Mouse (Mus musculus) midbrain, embryonic 13.5 days (tissue): ENCODE data around the gene Kansl2. TPM values are rescaled to one million over a fixed set of nuclear protein-coding genes. Genes with fewer than 3 reads are reported as not detected.
A peak's percentile ranks its signal among the peaks of the same experiment; 100 is the strongest.
"Not testable (repeated sequence)": the region's sequence is repeated elsewhere in the genome, so short reads cannot be mapped to it uniquely, and the experiment has no call there.

Experiments used
- ATAC-seq: fragments of 200-750 bp; cut with Nextera tagmentation; 2 replicates; pipeline ENCODE4 v1.8.0; 2017; ENCODE audit warnings: mild to moderate bottlenecking, moderate TSS enrichment, moderate library complexity
- H3K27ac ChIP-seq: fragments of 300-500 bp; sonication (generic); 2 replicates; pipeline ENCODE4 v1.5.1; 2015; ENCODE audit warnings: inconsistent platforms, mild to moderate bottlenecking, moderate library complexity
- H3K27me3 ChIP-seq: fragments of 300-500 bp; sonication (generic); 2 replicates; pipeline ENCODE4 v1.6.1; 2015; ENCODE audit warnings: mild to moderate bottlenecking, inconsistent platforms
- H3K36me3 ChIP-seq: fragments of 300-500 bp; sonication (generic); 2 replicates; pipeline ENCODE4 v1.6.1; 2015; ENCODE audit warnings: mild to moderate bottlenecking, inconsistent platforms
- H3K4me1 ChIP-seq: fragments of 300-500 bp; sonication (generic); replicated peaks from 2 replicates; pipeline ENCODE4 v1.6.1; 2015; ENCODE audit warnings: inconsistent platforms
- H3K4me2 ChIP-seq: fragments of 300-500 bp; sonication (generic); replicated peaks from 2 replicates; pipeline ENCODE4 v1.6.1; 2015; ENCODE audit warnings: moderate library complexity, mild to moderate bottlenecking, inconsistent platforms
- H3K4me3 ChIP-seq: fragments of 300-500 bp; sonication (generic); replicated peaks from 2 replicates; pipeline ENCODE4 v1.5.1; 2015; ENCODE audit warnings: mild to moderate bottlenecking, inconsistent platforms
- H3K9ac ChIP-seq: fragments of 300-500 bp; sonication (generic); replicated peaks from 2 replicates; pipeline ENCODE4 v1.6.1; 2015; ENCODE audit warnings: mild to moderate bottlenecking, inconsistent platforms
- H3K9me3 ChIP-seq: fragments of 300-500 bp; sonication (generic); 2 replicates; pipeline ENCODE4 v1.6.1; 2016; ENCODE audit warnings: mild to moderate bottlenecking, inconsistent platforms
- WGBS: fragments of 180-500 bp; shearing (Covaris S2); methylation state at CpG from one replicate; pipeline ENCODE4 v1.1.7; 2015; 5-methylcytosine and 5-hydroxymethylcytosine counted together
- polyA plus RNA-seq: library from polyadenylated mRNA; unstranded; fragments of >200 nt; fragmentation: Nextera tagmentation; extraction: Ambion mirVana; gene quantifications from 2 replicates; pipeline ENCODE4 v1.2.1, GENCODE M21; 2015

Kansl2 gene
- polyA plus RNA-seq, 1 experiment from 2014 or later = 149 TPM

- Histone ChIP-seq H3K27me3 (no peaks in the 10 kb centered on the region), H3K4me2 (peak overlapping the region; percentile 88), H3K9ac (peak overlapping the region; percentile 92), H3K27ac (peak overlapping the region; percentile 99; the same call in 1 of the 2 replicates), H3K36me3 (peaks cover 33% of the 10 kb centered on the region), H3K4me1 (peaks cover 22% of the 10 kb centered on the region), H3K4me3 (peak overlapping the region; percentile 86), H3K9me3 (no peaks in the 10 kb centered on the region)
- no peak for ATAC-seq
- under 1% methylated on average over 18 of the region's 18 CpGs for WGBS
Measured at GRCm38 (mm10) chr15:98533035-98533531, 981 bp downstream of the Kansl2 start.

DNA sequence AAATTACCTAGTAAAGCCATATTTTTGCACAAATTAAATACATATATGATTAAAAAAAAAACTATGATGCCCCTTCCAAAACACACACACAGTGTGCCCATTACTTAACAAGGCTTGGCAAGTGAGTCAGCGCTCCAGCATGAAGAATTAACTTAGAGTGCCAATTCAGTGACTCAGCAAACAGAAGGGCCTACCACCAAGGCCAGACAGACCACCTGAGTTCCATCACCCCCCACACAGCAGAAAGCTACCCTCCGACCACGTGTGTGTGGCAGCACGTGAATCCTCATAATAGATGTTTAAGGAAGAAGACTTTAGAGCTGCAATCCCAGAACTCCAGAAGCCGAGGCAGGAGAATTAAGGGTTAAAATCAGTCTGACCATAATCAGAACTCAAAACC is 1.8 kb downstream of the Kansl2 start:
- Histone ChIP-seq H3K4me1 (peaks cover 22% of the 10 kb centered on the region), H3K9me3 (no peaks in the 10 kb centered on the region), H3K27me3 (no peaks in the 10 kb centered on the region), H3K36me3 (peaks cover 41% of the 10 kb centered on the region), H3K27ac (no peak overlapping the region), H3K4me3 (peak overlapping the region; percentile 86), H3K9ac (peak overlapping the region; percentile 92), H3K4me2 (peak overlapping the region; percentile 88)
- ATAC-seq = no peak
- 42% methylated on average over 5 of the region's 5 CpGs for WGBS

- Histone ChIP-seq H3K4me1 (peaks cover 22% of the 10 kb centered on the region), H3K36me3 (peaks cover 77% of the 10 kb centered on the region), H3K9ac (no peak overlapping the region), H3K4me2 (no peak overlapping the region), H3K27me3 (no peaks in the 10 kb centered on the region), H3K9me3 (no peaks in the 10 kb centered on the region), H3K4me3 (no peak overlapping the region), H3K27ac (no peak overlapping the region)
- no peak for ATAC-seq
- WGBS = 90% methylated on average over 5 of the region's 5 CpGs
Measured at GRCm38 (mm10) chr15:98528066-98528563, 5.9 kb downstream of the Kansl2 start.

DNA sequence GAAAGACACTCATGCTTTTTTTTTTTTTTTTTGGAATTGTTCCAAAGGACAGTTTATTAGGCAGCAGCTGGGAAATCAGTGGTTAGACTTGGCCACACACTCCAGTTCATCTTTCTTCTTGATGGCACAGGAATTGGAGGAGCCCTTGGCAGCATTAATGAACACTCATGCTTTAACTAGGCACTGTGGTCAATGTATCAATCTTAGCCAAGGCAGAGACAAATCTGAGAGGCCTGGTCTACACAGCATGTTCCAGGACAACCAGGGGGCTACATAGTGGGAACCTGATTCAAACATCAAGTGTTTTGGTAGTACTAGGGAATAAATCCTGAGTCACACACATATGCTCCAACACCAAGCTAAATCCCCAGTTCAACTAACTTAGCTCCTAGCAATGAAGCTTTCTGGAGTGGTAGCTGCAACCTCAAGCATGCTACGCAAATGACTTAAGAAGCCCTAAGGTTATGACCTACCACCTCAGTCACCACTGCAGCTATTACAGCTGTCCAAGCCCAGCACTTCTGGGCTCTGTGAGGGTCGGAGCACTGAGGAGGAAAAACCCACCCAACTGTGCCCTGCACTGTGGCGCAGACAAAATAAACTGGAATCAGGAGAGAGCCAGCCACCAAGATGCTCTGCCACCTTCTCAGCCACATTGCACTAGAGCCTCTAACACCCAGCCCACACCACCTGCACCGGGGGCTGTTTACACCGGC is 6.8 kb downstream of the Kansl2 start:
- ATAC-seq = no peak
- Histone ChIP-seq H3K4me3 (no peak overlapping the region), H3K9ac (no peak overlapping the region), H3K27ac (no peak overlapping the region), H3K36me3 (peaks cover 86% of the 10 kb centered on the region), H3K4me1 (peaks cover 15% of the 10 kb centered on the region), H3K9me3 (no peaks in the 10 kb centered on the region), H3K4me2 (no peak overlapping the region), H3K27me3 (no peaks in the 10 kb centered on the region)
- 97% methylated on average over 5 of the region's 5 CpGs for WGBS

DNA sequence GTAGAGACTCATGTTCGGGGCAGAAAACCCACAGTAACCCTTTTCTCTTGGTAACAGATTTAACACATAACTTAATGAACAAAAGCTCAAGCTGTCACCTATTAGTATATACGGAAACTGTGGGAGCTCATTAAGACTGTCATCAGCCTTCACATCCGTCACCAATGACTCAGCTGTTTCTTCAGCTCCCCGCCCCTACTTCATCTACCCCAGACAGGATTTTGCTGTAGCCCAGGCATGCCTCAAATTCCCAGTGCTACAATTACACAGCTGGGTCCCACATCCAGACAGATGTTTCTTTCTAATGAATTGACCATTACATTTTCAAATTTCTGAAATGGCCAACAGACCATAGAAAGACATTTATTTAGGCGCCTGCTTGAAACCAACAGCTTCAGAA is 8.0 kb downstream of the Kansl2 start:
- no peak overlapping the region for H3K9ac ChIP-seq
- ATAC-seq = no peak
- H3K27me3 ChIP-seq = no peaks in the 10 kb centered on the region
- no peak overlapping the region for H3K4me2 ChIP-seq
- no peak overlapping the region for H3K4me3 ChIP-seq
- H3K9me3 ChIP-seq = no peaks in the 10 kb centered on the region
- H3K27ac ChIP-seq = no peak overlapping the region
- H3K36me3 ChIP-seq = peaks cover 89% of the 10 kb centered on the region
- H3K4me1 ChIP-seq = peaks cover 6% of the 10 kb centered on the region
- 77% methylated on average over 5 of the region's 5 CpGs for WGBS

DNA sequence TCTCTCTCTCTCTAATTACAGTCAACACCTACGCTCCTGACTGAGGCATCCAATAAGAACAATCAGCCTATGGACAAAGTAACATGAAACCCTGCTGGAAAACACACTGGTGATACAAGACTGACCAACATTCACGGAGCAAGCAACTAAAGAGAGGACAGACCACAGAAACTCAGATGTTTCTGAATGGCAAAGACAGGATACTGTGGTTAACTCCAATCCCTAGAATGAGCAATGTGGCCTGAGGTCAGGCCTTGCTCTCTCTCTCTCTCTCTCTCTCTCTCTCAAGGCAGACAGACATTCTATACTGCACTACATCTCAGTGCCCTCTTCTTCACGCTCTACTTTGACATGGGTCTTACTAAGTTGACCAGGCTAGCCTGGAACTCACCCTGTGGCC is 12.8 kb downstream of the Kansl2 start:
- WGBS = 95% methylated on average over 3 of the region's 3 CpGs
- Histone ChIP-seq H3K4me1 (0 out of 2 replicates have a peak, but pooled peaks cover 3% of the 10 kb centered on the region), H3K27ac (no peak overlapping the region), H3K27me3 (no peaks in the 10 kb centered on the region), H3K9ac (no peak overlapping the region), H3K9me3 (no peaks in the 10 kb centered on the region), H3K4me2 (no peak overlapping the region), H3K4me3 (no peak overlapping the region), H3K36me3 (peaks cover 78% of the 10 kb centered on the region)
- ATAC-seq = no peak

DNA sequence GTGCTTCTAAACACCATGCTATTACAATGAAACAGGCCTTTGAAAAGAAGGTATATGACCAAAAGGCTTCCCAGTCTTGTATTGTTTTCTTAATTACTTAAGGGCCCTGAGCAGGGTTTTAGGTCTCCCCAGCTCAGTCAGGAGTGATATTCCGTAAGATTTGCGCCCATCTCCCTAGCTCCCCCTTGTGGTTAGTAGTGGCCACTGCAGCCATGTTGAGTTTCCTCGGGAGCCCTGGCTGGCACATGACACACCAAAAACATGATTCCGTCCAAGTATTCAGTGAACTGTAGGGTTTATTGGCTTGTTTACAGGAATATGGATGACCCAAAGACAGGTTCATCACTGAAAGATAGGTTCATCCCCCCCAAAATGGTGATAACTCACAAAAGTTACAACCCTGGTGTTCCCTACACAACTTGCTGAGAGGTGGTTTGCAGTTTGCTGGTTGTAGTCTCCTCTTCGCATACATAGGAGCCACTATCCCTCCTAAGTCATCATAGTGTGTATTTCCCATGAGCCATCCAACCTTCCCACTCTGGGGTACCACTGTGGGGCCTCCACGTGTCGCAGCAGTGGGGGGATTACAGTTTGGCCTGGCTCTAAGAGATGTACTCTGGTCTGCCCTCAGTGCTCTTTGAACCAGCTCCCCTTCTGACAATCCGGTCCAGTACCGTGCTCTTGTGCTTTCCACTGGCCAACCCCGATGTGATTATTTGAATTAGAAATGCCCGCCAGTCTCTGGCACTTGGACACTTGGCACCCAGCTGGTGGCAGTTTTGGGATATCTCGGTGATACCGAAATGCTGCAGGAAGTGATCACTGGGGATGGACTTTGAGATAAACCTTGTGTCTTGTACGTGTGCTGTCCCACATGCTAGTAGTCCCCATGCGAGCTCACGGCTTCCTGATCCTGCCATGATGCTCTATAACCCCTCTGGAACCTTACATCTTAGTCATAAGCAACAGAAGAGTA is 16.4 kb downstream of the Kansl2 start:
- Histone ChIP-seq H3K4me2 (no peak overlapping the region), H3K27ac (no peak overlapping the region), H3K9ac (no peak overlapping the region), H3K4me1 (0 out of 2 replicates have a peak, but pooled peaks cover 3% of the 10 kb centered on the region), H3K9me3 (no peaks in the 10 kb centered on the region), H3K36me3 (peaks cover 54% of the 10 kb centered on the region), H3K27me3 (no peaks in the 10 kb centered on the region), H3K4me3 (no peak overlapping the region)
- 72% methylated on average over 16 of the region's 16 CpGs for WGBS
- 0 out of 2 replicates have a peak, but pooled peaks have one; percentile 24 for ATAC-seq

DNA sequence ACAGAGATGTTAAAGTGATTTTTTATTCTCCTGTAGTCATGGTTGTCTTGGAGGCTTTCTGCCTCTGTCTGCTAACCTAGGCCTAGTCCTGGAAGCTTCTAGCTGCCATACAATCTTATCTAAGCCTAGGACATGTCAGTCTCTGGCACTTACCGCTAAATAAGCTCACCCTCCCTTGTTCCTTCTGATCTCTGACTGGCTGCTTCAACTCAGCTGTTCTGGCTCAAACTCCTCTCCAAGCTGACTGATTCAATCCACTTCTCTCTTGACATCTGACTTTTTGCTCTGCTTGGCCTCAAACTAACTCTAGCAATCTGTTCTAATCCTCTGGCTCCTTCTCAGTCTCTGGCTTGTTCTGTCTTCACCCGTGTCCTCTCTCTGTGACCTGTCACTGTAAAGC is 19.2 kb downstream of the Kansl2 start:
- not testable (repeated sequence) for H3K4me1 ChIP-seq, H3K27me3 ChIP-seq, H3K9me3 ChIP-seq, ATAC-seq, H3K27ac ChIP-seq, H3K4me2 ChIP-seq, H3K9ac ChIP-seq, H3K4me3 ChIP-seq
- H3K36me3 ChIP-seq = peaks cover 28% of the 10 kb centered on the region
- WGBS = 88% methylated on average over 2 of the region's 2 CpGs

DNA sequence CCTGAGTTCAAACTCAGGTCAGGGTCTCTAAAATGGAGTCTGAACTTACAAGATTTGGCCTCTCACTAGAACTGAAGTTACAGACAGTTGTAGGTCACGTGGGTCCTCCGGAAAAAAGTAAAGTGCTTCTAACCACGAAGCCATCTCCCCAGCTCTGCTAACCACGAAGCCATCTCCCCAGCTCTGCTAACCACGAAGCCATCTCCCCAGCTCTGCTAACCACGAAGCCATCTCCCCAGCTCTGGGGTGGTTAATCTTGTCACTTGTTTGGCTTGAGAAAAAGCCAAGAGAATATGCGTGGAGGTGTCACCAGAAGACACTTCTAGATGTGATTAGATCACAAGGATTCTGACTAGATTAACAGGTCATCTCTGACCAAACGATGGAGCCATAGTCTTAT is 19.9 kb downstream of the Kansl2 start:
- peaks cover 22% of the 10 kb centered on the region for H3K36me3 ChIP-seq
- no peak overlapping the region for H3K9ac ChIP-seq
- WGBS = 89% methylated on average over 8 of the region's 8 CpGs
- H3K9me3 ChIP-seq = no peaks in the 10 kb centered on the region
- H3K4me2 ChIP-seq = no peak overlapping the region
- H3K4me3 ChIP-seq = no peak overlapping the region
- no peak overlapping the region for H3K27ac ChIP-seq
- no peaks in the 10 kb centered on the region for H3K27me3 ChIP-seq
- H3K4me1 ChIP-seq = peaks cover 8% of the 10 kb centered on the region
- no peak for ATAC-seq

DNA sequence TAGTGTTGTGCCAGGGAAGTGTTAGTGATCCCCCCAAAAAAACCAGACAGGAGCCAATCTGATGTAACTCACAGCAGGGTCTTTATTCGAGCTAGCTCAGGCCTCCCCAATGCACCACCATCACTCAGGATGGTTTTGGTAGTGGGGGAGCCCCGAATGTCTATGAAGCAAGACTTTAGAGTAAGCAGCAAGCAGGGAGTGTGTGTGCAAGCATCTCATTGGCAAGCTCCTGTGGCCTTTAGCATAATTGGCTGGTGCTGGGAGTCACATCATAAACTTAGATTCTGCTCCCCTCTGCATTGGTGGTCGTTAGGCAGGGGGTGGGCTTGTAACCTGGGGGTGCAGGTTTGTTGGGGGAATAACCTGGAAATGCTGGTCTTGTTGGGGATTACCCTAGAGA is 20.4 kb downstream of the Kansl2 start:
- H3K36me3 ChIP-seq = peaks cover 22% of the 10 kb centered on the region
- not testable (repeated sequence) for H3K9me3 ChIP-seq, H3K4me1 ChIP-seq, H3K27me3 ChIP-seq, H3K4me2 ChIP-seq, ATAC-seq, H3K27ac ChIP-seq, H3K4me3 ChIP-seq, H3K9ac ChIP-seq
- 80% methylated on average over 3 of the region's 3 CpGs for WGBS

GRCm38 (mm10) chr15:98512799-98513321 is 21.2 kb downstream of the Kansl2 start:
- Histone ChIP-seq H3K4me1 (peaks cover 8% of the 10 kb centered on the region), H3K36me3 (peaks cover 15% of the 10 kb centered on the region), H3K4me2 (no peak overlapping the region)

More at GRCm38 (mm10) chr15:98512799-98513321, 21.2 kb downstream of the Kansl2 start:
- H3K4me3 ChIP-seq = no peak overlapping the region
- no peak for ATAC-seq
- H3K27me3 ChIP-seq = no peaks in the 10 kb centered on the region
- WGBS = 55% methylated on average over 17 of the region's 17 CpGs
- H3K27ac ChIP-seq = no peak overlapping the region
- no peak overlapping the region for H3K9ac ChIP-seq
- H3K9me3 ChIP-seq = no peaks in the 10 kb centered on the region
